Mouse (Mus musculus): Measurements from ENCODE around the gene Mmp17. TPM values are rescaled to one million over a fixed set of nuclear protein-coding genes. Genes with fewer than 3 reads are reported as not detected.
"Not testable (repeated sequence)": the region's sequence is repeated elsewhere in the genome, so short reads cannot be mapped to it uniquely, and the experiment has no call there.

Gene Mmp17
- total RNA-seq, 2 experiments from 2014 or later, result 1.8 to 2.2 TPM

- DNase-seq (ENCODE audit: low spot score in 2 of 2), result peak; percentile 76 to 79
These were observed 2.0 kb downstream of the Mmp17 start for GRCm38 (mm10) chr5:129586016-129586415.

GRCm38 (mm10) chr5:129586471-129586870, 2.5 kb downstream of the Mmp17 start:
- DNase-seq (ENCODE audit: low spot score in 2 of 2), result no peak

- no peak for DNase-seq (ENCODE audit: low spot score in 2 of 2)
These were observed 6.9 kb downstream of the Mmp17 start for GRCm38 (mm10) chr5:129590915-129591314.

GRCm38 (mm10) chr5:129594116-129595114, 10.4 kb downstream of the Mmp17 start:
- peak; percentile 69 to 82 for DNase-seq (ENCODE audit: low spot score in 2 of 2)

GRCm38 (mm10) chr5:129602071-129602487, 18.1 kb downstream of the Mmp17 start:
- DNase-seq (ENCODE audit: low spot score in 2 of 2), result no peak

- no peak for DNase-seq (ENCODE audit: low spot score in 2 of 2)
These were observed 23.5 kb downstream of the Mmp17 start for GRCm38 (mm10) chr5:129607476-129607875.

- peak in 1 of 2 experiments; percentile 51 for DNase-seq (ENCODE audit: low spot score in 2 of 2)
These were observed 27.1 kb downstream of the Mmp17 start for GRCm38 (mm10) chr5:129611060-129611459.

- DNase-seq (ENCODE audit: low spot score in 2 of 2), result not testable (repeated sequence)
These were observed 36.6 kb downstream of the Mmp17 start for GRCm38 (mm10) chr5:129620600-129620999.

- DNase-seq (ENCODE audit: low spot score in 2 of 2), result no peak
These were observed 37.4 kb downstream of the Mmp17 start for GRCm38 (mm10) chr5:129621361-129621760.

- DNase-seq (ENCODE audit: low spot score in 2 of 2), result no peak
These were observed 42.1 kb downstream of the Mmp17 start for GRCm38 (mm10) chr5:129626099-129626498.

GRCm38 (mm10) chr5:129626586-129626985, 42.6 kb downstream of the Mmp17 start:
- DNase-seq (ENCODE audit: low spot score in 2 of 2), result not testable (repeated sequence)

GRCm38 (mm10) chr5:129632270-129633250, 48.6 kb downstream of the Mmp17 start:
- DNase-seq (ENCODE audit: low spot score in 2 of 2), result not testable (repeated sequence)

GRCm38 (mm10) chr5:129650858-129651257, 66.9 kb downstream of the Mmp17 start:
- DNase-seq (ENCODE audit: low spot score in 2 of 2), result no peak

- no peak for DNase-seq (ENCODE audit: low spot score in 2 of 2)
These were observed 73.0 kb downstream of the Mmp17 start for GRCm38 (mm10) chr5:129657016-129657415.

- DNase-seq (ENCODE audit: low spot score in 2 of 2), result no peak
These were observed 74.0 kb downstream of the Mmp17 start for GRCm38 (mm10) chr5:129657931-129658330.

Other genes with a start within 250 kb of the Mmp17 start
- 10 to 100 TPM; 60.5 to 74.0 TPM for gene Sfswap, start 82.9 kb upstream of the Mmp17 start, total RNA-seq (2021)
- 1 to 10 TPM; 2.5 to 3.6 TPM for gene Zfp11, start 85.9 kb downstream of the Mmp17 start, total RNA-seq (2021)
- gene Sept14, start 124.3 kb downstream of the Mmp17 start, total RNA-seq (2021), result not detected
- gene Mrps17, start 131.3 kb downstream of the Mmp17 start, total RNA-seq (2021), result 10 to 100 TPM; 87.0 to 88.3 TPM
- 100 to 1,000 TPM; 348 to 363 TPM for gene Nipsnap2, start 140.9 kb downstream of the Mmp17 start, total RNA-seq (2021)
- gene Psph, start 203.3 kb downstream of the Mmp17 start, total RNA-seq (2021), result 10 to 100 TPM; 15.5 to 20.0 TPM